Mouse (Mus musculus) forebrain, embryonic 15.5 days (tissue): ENCODE results near the gene Sbk1. TPM values are rescaled to one million over a fixed set of nuclear protein-coding genes. Genes with fewer than 3 reads are reported as not detected.
"Not testable (repeated sequence)": the region's sequence is repeated elsewhere in the genome, so short reads cannot be mapped to it uniquely, and the experiment has no call there.

ENCODE experiments used
- ATAC-seq: fragments of 200-750 bp; cut with Nextera tagmentation; replicated peaks from 2 replicates; pipeline ENCODE4 v1.8.0; 2017; ENCODE audit warnings: mild to moderate bottlenecking, moderate TSS enrichment, moderate library complexity
- H3K27ac ChIP-seq: fragments of 300-500 bp; sonication (generic); replicated peaks from 2 replicates; pipeline ENCODE4 v1.5.1; 2015; ENCODE audit warnings: mild to moderate bottlenecking, inconsistent platforms
- H3K27me3 ChIP-seq: fragments of 300-500 bp; sonication (generic); 2 replicates; pipeline ENCODE4 v1.6.1; 2015; ENCODE audit warnings: inconsistent platforms
- H3K36me3 ChIP-seq: fragments of 300-500 bp; sonication (generic); 2 replicates; pipeline ENCODE4 v1.6.1; 2015; ENCODE audit warnings: mild to moderate bottlenecking, inconsistent platforms
- H3K4me1 ChIP-seq: fragments of 300-500 bp; sonication (generic); 2 replicates; pipeline ENCODE4 v1.6.1; 2015; ENCODE audit warnings: inconsistent platforms
- H3K4me2 ChIP-seq: fragments of 300-500 bp; sonication (generic); replicated peaks from 2 replicates; pipeline ENCODE4 v1.6.1; 2015; ENCODE audit warnings: mild to moderate bottlenecking, inconsistent platforms
- H3K4me3 ChIP-seq: fragments of 300-500 bp; sonication (generic); 2 replicates; pipeline ENCODE4 v1.5.1; 2015; ENCODE audit warnings: mild to moderate bottlenecking, inconsistent platforms
- H3K9ac ChIP-seq: fragments of 300-500 bp; sonication (generic); replicated peaks from 2 replicates; pipeline ENCODE4 v1.6.1; 2015; ENCODE audit warnings: mild to moderate bottlenecking, inconsistent platforms
- H3K9me3 ChIP-seq: fragments of 300-500 bp; sonication (generic); 2 replicates; pipeline ENCODE4 v1.6.1; 2016; ENCODE audit warnings: inconsistent platforms
- WGBS: fragments of 180-500 bp; shearing (Covaris S2); methylation state at CpG from one replicate; pipeline ENCODE4 v1.1.7; 2015; ENCODE audit warnings: mixed read lengths; 5-methylcytosine and 5-hydroxymethylcytosine counted together
- polyA plus RNA-seq: library from polyadenylated mRNA; unstranded; fragments of >200 nt; fragmentation: Nextera tagmentation; extraction: Ambion mirVana; gene quantifications from 2 replicates; pipeline ENCODE4 v1.2.1, GENCODE M21; 2015

Sbk1 gene
- polyA plus RNA-seq, 1 experiment from 2014 or later = 336 TPM

DNA sequence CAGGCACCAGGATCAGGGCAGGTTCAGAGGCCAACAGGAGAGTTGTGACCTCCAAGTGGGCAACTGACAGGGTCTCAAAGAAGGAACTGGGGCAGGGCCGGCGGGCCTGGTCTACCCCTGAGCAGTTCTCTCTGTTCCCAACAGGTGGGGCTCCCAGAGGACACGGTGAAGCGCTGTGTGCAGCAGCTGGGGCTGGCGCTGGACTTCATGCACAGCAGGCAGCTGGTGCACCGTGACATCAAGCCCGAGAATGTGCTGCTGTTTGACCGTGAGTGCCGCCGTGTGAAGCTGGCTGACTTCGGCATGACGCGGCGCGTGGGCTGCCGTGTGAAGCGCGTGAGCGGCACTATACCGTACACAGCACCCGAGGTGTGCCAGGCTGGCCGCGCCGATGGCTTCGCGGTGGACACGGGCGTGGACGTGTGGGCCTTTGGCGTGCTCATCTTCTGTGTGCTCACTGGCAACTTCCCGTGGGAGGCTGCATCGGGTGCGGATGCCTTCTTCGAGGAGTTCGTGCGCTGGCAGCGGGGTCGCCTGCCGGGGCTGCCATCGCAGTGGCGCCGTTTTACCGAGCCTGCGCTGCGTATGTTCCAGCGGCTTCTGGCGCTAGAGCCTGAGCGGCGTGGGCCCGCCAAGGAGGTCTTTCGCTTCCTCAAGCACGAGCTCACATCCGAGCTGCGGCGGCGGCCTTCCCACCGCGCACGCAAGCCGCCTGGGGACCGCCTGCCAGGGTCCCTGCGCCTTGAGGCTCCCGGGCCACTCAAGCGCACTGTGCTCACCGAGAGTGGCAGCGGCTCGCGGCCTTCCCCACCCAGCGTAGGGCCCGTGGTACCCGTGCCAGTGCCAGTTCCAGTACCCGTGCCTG, 19.5 kb downstream of the Sbk1 start:
- no peaks in the 10 kb centered on the region for H3K9me3 ChIP-seq
- peaks cover 31% of the 10 kb centered on the region for H3K4me1 ChIP-seq
- WGBS = 94% methylated on average over 72 of the region's 72 CpGs
- ATAC-seq = no peak
- H3K9ac ChIP-seq = no peak overlapping the region
- no peak overlapping the region for H3K4me3 ChIP-seq
- no peaks in the 10 kb centered on the region for H3K27me3 ChIP-seq
- H3K27ac ChIP-seq = no peak overlapping the region
- H3K4me2 ChIP-seq = no peak overlapping the region
- H3K36me3 ChIP-seq = peaks cover 56% of the 10 kb centered on the region

DNA sequence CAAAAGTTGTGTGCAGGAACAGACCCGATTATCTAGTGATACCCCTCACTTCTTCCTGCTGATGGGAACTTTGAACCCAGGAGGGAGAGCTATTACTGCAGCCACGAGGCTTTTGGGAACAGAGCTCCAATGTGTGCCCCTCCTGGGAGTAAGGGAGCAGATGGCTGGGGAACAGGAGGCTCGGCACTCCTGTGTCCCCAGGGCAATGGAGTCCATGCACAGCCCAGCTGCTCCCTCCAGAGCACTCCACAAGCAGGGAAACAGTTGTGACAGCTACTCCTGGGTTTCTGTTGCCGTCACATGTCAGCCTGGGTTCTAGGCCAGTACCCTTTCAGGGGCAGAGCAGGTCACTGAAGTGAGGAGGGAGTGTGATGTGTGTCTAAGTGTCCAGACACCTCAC, 20.7 kb downstream of the Sbk1 start:
- Histone ChIP-seq H3K27me3 (no peaks in the 10 kb centered on the region), H3K9me3 (no peaks in the 10 kb centered on the region), H3K4me2 (no peak overlapping the region), H3K36me3 (peaks cover 56% of the 10 kb centered on the region), H3K4me3 (no peak overlapping the region), H3K27ac (peak overlapping the region; percentile 16; the same call in 1 of the 2 replicates), H3K9ac (no peak overlapping the region), H3K4me1 (peaks cover 19% of the 10 kb centered on the region)
- ATAC-seq = no peak
- 62% methylated on average over 4 of the region's 4 CpGs for WGBS

DNA sequence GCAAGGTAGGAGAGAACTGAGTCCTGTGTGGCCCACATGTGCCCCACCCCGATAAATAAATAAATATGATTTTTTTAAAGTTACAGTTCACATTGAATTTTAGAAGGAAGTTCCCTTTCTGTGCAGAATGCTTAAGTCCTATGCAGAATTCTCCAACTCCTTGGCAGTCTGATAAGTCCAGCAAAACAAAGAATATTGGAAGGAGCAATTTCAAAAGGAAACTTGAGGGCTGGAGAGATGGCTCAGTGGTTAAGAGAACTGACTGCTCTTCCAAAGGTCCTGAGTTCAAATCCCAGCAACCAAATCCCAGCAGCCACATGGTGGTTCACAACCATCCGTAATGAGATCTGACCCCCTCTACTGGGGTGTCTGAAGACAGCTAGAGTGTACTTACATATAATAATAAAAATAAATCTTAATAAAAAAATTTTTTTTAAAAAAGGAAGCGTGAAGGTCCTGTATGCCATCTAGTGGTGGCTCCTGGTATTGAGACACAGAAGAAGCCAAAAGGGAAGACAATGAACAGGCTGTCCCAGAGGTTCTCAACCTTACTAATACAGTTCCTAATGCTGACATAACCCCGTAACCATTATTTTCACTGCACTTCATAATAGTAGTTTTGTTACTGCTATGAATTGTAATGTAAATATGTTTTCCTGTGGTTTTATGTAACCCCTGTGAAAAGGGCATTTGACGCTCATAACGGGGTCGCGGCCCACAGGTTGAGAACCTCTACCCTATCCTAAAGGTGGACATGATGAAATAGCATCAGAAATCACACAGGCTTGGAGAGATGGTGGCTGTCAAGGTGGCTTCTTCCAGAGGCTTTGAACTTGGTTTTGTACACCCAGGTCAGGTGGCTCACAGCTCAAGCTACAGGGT, 25.4 kb downstream of the Sbk1 start:
- no peak; the same call in 1 of the 2 replicates for ATAC-seq
- no peaks in the 10 kb centered on the region for H3K9me3 ChIP-seq
- no peaks in the 10 kb centered on the region; the same call in 1 of the 2 replicates for H3K4me1 ChIP-seq
- H3K27me3 ChIP-seq = no peaks in the 10 kb centered on the region
- H3K36me3 ChIP-seq = peaks cover 26% of the 10 kb centered on the region
- no peak overlapping the region for H3K9ac ChIP-seq
- H3K4me2 ChIP-seq = no peak overlapping the region
- 73% methylated on average over 8 of the region's 8 CpGs for WGBS
- H3K27ac ChIP-seq = no peak overlapping the region
- H3K4me3 ChIP-seq = no peak overlapping the region

DNA sequence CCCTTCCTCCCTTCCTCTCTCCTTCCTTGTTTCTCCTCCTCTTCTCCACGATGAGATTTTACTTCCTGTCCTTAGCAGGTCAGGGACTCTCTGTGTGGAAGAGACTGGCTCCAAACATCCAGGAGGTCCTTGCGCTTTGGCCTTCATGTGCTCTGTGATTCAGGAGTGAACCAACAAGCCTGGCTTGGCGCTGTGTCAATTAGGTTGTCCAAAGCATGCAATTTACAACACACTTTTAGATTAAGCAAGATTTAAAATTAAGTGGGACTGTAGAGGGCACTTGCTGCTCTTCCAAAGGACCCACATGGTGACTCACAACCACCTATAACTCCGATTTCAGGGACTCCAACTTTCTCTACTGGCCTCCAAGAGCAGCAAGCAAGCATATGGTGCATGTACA, 26.4 kb downstream of the Sbk1 start:
- 80% methylated on average over 4 of the region's 4 CpGs for WGBS
- Histone ChIP-seq H3K4me1 (no peaks in the 10 kb centered on the region), H3K27me3 (no peaks in the 10 kb centered on the region), H3K9ac (no peak overlapping the region), H3K4me3 (no peak overlapping the region), H3K27ac (no peak overlapping the region), H3K9me3 (no peaks in the 10 kb centered on the region), H3K36me3 (peaks cover 16% of the 10 kb centered on the region), H3K4me2 (no peak overlapping the region)
- ATAC-seq = no peak

DNA sequence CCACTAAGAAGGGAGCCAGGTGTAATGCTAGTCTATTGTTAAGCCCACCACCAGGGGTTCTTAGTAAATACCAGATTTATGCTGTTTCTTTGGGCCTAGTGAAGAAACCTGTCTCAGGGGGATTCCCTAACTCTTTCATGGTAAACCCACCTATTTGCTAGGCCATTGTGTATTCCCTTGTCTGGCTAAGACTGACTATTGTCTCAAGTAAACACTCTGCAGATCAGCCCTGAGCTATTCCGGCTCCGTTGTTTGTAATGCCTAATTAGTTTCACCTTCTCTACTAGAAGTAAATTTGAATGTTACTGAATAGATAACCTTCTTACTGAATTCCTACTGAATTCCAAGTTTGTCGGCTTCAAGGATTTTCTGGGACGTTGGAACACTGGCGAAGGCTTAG, 29.4 kb downstream of the Sbk1 start:
- H3K9ac ChIP-seq, H3K9me3 ChIP-seq, H3K27me3 ChIP-seq, H3K27ac ChIP-seq, H3K4me2 ChIP-seq, H3K36me3 ChIP-seq, H3K4me1 ChIP-seq, ATAC-seq, H3K4me3 ChIP-seq: not testable (repeated sequence)
- WGBS = 80% methylated on average over 5 of the region's 5 CpGs

DNA sequence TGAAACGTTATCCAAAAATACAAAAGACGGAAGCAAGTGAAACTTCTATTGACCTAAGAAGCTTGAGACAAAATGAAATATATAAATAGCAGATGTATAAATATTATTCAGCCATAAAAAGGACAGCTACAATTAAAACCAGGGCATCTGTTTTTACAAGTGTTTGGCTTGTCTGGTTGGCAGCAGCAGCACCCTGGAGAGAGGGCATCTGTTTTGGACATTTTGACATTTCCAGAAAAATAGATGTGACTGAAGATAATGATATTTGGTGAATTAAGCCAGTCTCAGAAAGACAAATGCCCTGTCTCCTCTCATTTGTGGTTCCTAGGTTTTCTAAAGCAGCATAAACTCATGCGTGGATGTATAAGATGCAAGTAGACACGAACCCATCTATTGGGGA, 39.4 kb downstream of the Sbk1 start:
- Histone ChIP-seq H3K36me3 (no peaks in the 10 kb centered on the region), H3K9me3 (no peaks in the 10 kb centered on the region), H3K4me2 (no peak overlapping the region), H3K4me3 (no peak overlapping the region), H3K27me3 (no peaks in the 10 kb centered on the region), H3K27ac (no peak overlapping the region), H3K4me1 (no peaks in the 10 kb centered on the region), H3K9ac (no peak overlapping the region)
- WGBS = 81% methylated on average over 4 of the region's 4 CpGs
- no peak for ATAC-seq

DNA sequence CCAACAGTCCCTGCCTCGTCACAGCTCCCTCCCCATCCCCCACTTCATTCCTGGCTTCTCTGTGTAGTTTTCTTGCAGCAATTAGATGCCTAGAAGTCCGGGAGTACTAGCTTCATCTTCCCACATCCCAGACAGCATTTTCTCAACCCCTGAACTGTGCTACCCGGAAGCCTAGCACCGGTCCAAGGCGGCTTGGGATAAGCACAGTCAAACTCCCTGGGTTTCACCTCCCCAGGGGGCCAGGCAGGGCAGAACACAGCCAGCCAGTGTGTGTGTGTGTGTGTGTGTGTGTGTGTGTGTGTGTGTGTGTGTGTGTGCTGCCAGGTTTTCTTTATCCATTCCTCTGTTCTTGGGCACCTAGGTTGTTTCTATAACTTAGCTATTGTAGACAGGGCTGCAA, 40.9 kb downstream of the Sbk1 start:
- H3K9me3 ChIP-seq = no peaks in the 10 kb centered on the region
- H3K4me1 ChIP-seq = no peaks in the 10 kb centered on the region
- H3K27me3 ChIP-seq = no peaks in the 10 kb centered on the region
- H3K4me2 ChIP-seq = no peak overlapping the region
- ATAC-seq = no peak
- no peak overlapping the region for H3K27ac ChIP-seq
- no peak overlapping the region for H3K4me3 ChIP-seq
- H3K36me3 ChIP-seq = no peaks in the 10 kb centered on the region
- 43% methylated on average over 5 of the region's 5 CpGs for WGBS
- no peak overlapping the region for H3K9ac ChIP-seq

DNA sequence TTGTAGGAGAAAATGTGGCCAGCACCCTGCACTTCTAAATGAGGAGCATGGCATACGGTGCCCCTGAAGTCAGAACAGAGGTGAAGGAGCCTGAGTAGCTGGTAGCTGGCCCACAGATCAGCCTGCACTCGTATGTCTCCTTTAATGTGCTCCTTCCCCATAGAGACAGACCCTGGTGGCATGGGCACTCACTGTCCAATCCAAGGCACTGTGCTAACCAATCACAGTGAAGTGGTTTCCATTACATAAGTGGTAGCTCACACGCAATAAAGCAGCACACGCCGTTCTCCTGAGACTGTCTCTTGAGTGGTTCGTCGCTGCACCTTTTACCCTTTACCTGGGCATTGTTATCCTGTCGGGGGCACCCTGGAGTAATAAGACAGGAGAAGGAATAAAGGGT, 41.9 kb downstream of the Sbk1 start:
- Histone ChIP-seq H3K4me1 (no peaks in the 10 kb centered on the region), H3K27me3 (no peaks in the 10 kb centered on the region), H3K4me3 (no peak overlapping the region), H3K9me3 (no peaks in the 10 kb centered on the region), H3K4me2 (no peak overlapping the region), H3K36me3 (no peaks in the 10 kb centered on the region), H3K9ac (no peak overlapping the region), H3K27ac (no peak overlapping the region)
- ATAC-seq = no peak
- whole genome bisulfite sequencing = 77% methylated on average over 8 of the region's 8 CpGs

DNA sequence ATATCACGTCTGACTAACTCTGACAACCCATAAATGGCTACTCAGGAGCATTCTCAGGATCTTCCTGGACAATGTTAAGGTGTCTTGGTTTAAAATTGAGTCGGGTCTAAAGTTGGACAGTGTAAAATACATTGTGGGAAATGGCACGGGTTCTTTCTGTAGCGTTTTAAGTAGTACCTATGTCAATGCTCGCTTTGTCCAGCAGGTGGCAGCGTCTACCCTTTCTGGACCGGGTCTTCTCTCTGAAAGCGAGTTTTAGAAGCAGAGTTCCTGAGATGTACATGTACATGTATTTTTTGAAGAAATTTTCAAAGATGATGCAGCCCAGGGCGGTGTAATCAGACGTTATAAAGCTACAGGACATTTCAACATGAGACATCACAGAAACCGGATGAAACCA, 51.3 kb downstream of the Sbk1 start:
- no peak overlapping the region for H3K9ac ChIP-seq
- WGBS = 12% methylated on average over 11 of the region's 11 CpGs
- no peaks in the 10 kb centered on the region for H3K4me1 ChIP-seq
- H3K9me3 ChIP-seq = no peaks in the 10 kb centered on the region
- H3K36me3 ChIP-seq = no peaks in the 10 kb centered on the region
- no peak overlapping the region for H3K4me3 ChIP-seq
- H3K4me2 ChIP-seq = no peak overlapping the region
- H3K27ac ChIP-seq = no peak overlapping the region
- ATAC-seq = no peak
- H3K27me3 ChIP-seq = peaks cover 15% of the 10 kb centered on the region; the same call in 1 of the 2 replicates

DNA sequence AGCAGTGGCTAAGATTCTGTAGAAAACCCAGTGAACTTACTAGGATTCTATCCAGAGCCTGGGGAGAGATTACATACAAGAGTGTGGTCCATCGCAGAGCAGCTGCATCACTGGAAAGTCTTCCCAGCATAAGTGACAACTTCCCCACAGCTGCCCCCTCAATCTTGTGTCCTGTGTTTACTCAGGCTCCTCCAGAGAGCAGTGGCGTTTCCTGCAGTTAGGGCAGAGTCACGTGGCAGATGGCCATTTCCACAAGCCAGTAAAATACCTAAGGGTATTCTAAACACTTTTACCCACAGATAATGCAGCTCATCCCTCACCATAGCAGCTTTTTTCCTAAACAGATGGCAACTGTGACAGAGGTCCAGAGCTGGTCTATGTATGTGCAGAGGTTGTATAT, 52.4 kb downstream of the Sbk1 start:
- Histone ChIP-seq H3K36me3 (no peaks in the 10 kb centered on the region), H3K27me3 (peaks cover 15% of the 10 kb centered on the region; the same call in 1 of the 2 replicates), H3K4me3 (no peak overlapping the region), H3K9me3 (no peaks in the 10 kb centered on the region), H3K27ac (no peak overlapping the region), H3K9ac (no peak overlapping the region), H3K4me2 (no peak overlapping the region), H3K4me1 (no peaks in the 10 kb centered on the region)
- 62% methylated on average over 3 of the region's 3 CpGs for WGBS
- ATAC-seq = no peak

DNA sequence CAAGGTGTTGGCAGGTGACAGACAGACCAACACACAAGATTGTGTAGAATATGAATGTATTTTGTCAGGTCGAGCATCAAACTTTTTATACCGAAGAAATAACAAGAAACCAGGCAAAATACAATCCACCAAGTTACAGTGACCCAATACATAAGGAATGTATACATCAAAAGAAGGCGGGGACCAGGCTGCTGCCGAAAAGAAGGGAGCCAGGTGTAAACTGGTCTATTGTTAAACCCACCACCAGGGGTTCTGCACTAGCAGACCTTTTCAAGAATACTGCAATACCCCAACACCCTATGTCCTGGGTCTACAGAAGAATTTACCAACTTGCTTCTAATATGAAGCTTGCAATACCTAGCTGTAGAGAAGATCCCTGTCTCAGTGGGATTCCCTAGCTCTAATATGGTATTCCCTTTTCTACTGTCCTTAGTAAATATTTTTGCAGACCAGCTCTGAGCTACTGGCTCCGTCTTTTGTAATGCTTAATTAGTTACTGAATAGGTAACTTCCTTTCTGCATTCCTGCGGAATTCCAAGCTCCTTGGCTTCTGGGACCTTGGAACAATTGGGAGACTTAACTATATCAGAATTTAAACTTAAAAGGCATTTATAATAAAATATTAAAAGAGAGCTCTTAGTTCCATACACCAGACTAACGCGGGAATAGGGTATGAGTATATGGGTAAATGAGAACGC, 53.3 kb downstream of the Sbk1 start:
- H3K9me3 ChIP-seq, ATAC-seq, H3K4me1 ChIP-seq, H3K36me3 ChIP-seq, H3K27ac ChIP-seq, H3K9ac ChIP-seq, H3K4me3 ChIP-seq, H3K4me2 ChIP-seq: not testable (repeated sequence)
- H3K27me3 ChIP-seq = peaks cover 15% of the 10 kb centered on the region; the same call in 1 of the 2 replicates
- WGBS = 13% methylated on average over 9 of the region's 9 CpGs

DNA sequence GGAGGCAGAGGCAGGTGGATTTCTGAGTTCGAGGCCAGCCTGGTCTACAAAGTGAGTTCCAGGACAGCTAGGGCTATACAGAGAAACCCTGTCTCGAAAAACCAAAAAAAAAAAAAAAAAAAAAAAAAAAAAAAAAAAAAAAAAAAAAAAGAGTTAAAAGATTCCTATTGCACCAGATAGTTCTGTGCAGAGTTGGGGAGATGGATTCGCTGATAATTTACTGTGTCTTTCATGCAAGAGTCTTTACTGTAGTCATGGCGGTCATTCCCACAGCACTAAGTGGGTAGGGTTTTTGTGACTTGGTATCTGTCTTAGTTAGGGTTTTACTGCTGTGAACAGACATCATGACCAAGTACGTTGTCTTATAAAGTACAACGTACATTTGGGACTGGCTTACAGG, 56.4 kb downstream of the Sbk1 start:
- H3K9me3 ChIP-seq, H3K4me1 ChIP-seq, H3K27ac ChIP-seq, H3K4me2 ChIP-seq, H3K9ac ChIP-seq, ATAC-seq, H3K4me3 ChIP-seq, H3K36me3 ChIP-seq: not testable (repeated sequence)
- 92% methylated on average over 5 of the region's 6 CpGs for WGBS
- H3K27me3 ChIP-seq = peaks cover 15% of the 10 kb centered on the region; the same call in 1 of the 2 replicates
